Mouse (Mus musculus): Measurements from ENCODE around the gene Zfp39.

DNA sequence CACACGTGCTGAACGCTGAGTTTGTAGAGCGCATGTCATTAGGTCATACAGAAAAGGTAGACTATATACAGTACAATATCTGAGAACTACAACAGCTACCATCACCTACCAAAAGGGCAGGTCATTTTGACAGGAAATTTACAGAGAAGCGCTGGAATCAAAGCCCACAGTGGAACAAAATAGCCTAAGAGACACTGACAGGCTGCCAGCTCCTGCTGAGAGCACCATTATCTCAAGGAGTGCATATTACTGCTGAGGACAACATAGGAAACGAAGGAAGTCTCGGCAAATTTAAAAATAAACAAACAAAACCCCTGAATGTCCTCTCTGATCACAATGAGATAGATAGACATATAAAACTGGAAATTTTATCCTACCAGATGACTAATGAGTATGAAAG is 6.5 kb downstream of the Zfp39 start:
- TF ChIP-seq CTCF (IDR thresholded peaks at IDR 0.05; ENCODE audit: extremely low read depth, insufficient read depth, insufficient read length, insufficient replicate concordance): no peak
- TF ChIP-seq POLR2A (IDR thresholded peaks at IDR 0.05; ENCODE audit: low read depth, low read length): no peak
